Mouse (Mus musculus) megakaryocyte-erythroid progenitor cell, adult 5-6 weeks (primary cell): ENCODE results near the gene Igsf9. TPM values are rescaled to one million over a fixed set of nuclear protein-coding genes. Genes with fewer than 3 reads are reported as not detected.

Source experiments
- ATAC-seq: replicated peaks from 2 replicates; pipeline ENCODE4 v1.8.0; 2016; ENCODE audit warnings: mild to moderate bottlenecking, inconsistent platforms; ENCODE audit not compliant: severe bottlenecking, poor library complexity, low FRiP score, low TSS enrichment
- total RNA-seq, 2 experiments: library from RNA; stranded (forward) in 1 of 2; stranded (reverse) in 1 of 2; fragments of 200-1000, 215-1000 nt in 1 of 2; fragments of >200 nt in 1 of 2; fragmentation: Nextera tagmentation in 1 of 2; gene quantifications; 2 replicates each; pipeline ENCODE4 v1.2.3; 2014 to 2017

Igsf9 gene
- total RNA-seq, 2 experiments from 2014 or later, result 0.09 TPM; not detected in 1

- peak; percentile 63 for ATAC-seq
Measured at GRCm38 (mm10) chr1:172463387-172464333, 17.9 kb upstream of the Igsf9 start.

DNA sequence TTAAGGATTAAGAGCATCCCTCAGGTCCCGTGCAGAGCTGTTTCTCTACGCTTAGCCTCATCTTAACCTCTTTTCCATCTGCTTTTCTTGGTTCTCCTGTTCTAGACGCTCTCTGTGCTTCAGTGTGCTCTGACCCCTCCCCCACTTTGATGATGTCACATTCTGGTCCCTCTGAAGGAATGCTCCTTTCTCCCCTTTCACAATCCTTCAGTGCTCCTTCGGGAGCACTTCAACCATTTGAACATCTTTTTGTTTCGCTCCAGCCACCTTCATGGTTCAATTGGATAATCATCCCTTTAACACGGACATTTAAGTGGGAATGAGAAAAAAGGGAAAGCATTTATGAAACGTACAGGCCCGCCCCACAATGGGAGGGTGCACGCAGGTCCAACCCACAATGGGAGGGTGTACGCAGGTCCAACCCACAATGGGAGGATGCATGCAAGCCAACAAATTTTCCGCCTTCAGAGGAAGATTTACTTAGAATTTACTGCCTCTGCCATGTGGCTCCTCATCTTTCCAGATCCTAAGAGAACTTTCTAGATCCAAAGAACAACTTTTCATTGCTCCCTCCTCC, 13.2 kb upstream of the Igsf9 start:
- no peak for ATAC-seq

DNA sequence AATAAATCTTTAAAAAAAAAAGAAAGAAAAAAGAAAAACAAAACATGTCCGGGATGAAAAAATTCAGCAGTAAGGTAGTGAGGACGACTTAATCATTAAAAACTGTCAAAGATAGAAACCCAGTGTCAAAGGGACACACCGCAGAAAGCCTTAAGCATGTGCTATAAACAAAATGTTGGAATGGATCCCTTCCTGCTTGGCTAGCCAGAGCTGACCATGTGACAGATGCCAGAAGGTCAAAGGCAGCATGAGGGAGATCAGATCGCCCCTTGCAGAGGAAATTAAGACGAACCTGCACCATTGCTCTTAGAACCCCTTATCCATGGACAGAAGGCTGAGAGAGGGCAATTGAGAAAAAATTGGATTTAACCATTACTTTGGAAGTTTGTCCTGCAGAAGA, 12.2 kb upstream of the Igsf9 start:
- ATAC-seq, result no peak

DNA sequence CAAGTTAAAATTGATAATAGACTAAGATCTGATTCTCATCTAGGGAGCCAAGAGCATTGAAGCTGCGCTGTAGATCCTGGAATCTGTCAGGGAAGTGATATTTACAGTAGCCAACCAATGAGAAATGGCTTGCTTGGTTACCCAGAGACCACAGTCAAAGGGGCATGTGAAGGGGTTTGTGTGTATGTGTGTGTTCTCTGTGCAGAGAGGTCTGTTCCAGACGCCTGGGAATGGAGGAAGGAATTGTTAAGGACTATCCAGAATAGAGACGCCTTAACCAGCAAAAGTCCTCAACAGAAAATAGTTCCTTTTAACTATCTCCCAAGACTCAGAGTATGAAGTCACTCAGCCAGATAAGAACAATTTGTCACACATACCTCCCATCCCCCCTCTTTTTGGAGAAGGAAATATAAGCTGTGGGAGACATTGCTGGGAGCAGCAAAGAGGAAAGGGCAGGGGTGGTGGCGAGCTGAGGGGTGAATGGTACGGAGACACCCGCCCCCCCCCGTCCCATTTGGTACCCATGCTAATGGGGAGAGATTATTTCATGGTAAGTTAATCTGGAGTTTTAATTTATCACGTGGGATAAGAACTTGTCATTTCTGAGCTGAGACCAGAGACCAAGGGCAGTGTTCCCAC, 11.7 kb upstream of the Igsf9 start:
- ATAC-seq, result no peak

GRCm38 (mm10) chr1:172472909-172473308, 8.7 kb upstream of the Igsf9 start:
- no peak for ATAC-seq

- ATAC-seq, result no peak
Measured at GRCm38 (mm10) chr1:172474196-172474595, 7.4 kb upstream of the Igsf9 start.

DNA sequence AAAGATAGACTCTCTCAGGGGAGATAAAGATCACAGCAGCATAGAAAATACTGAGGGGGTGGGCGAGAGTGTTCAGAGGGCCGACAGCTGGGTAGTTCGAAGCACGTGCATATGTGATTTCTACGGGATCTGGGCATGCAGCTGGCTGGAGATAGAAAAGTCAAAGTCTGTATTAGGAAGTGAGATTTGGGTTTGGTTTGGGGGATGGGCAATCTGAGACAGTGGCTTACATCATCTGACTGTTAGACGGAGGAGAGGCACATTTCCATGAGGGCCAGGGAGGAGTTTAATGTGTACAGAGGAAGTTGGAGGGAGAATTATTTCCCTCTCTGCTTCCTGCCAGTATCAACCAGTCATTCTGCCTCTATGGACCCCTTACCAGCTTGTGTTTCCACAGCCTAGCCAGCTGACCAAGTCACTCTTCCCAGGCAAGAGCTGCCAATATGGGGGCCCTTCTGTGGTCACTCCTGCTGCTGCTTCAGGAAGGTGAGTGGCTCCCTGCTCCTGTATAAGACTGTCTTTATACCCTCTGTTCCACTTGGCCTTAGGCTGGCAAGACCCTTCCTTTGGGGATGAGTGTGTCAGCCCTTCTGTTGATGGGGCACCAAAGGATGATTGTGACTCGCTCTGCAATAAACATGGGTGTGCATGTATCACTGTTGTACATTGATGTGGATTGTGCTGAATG, 6.4 kb upstream of the Igsf9 start, which contains the start of gene Slamf9:
Gene Slamf9 (plus strand): TSS at position 305 of the 688 bp plus-strand sequence.
- peak; percentile 54 for ATAC-seq

DNA sequence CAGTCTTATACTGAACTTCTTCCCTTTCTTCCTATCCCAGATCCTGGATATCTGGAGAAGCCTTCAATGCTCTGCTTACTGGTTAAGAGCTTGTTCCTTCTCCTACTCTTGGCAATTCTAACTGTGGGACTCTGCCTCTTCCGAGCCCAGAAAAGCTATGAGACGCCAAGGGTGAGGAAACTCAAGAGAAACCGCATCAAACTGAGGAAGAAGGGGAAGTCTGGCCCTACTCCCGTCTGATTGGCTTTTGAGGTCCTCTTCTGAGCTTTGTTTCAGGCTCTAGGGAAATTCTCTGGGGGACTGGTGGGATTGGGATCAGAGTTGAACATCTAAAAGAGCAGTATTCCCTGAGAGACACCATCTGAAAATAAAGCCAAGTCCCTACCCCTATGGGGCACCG, 3.6 kb upstream of the Igsf9 start:
- no peak for ATAC-seq

GRCm38 (mm10) chr1:172480376-172480775, 1.2 kb upstream of the Igsf9 start:
- no peak for ATAC-seq

DNA sequence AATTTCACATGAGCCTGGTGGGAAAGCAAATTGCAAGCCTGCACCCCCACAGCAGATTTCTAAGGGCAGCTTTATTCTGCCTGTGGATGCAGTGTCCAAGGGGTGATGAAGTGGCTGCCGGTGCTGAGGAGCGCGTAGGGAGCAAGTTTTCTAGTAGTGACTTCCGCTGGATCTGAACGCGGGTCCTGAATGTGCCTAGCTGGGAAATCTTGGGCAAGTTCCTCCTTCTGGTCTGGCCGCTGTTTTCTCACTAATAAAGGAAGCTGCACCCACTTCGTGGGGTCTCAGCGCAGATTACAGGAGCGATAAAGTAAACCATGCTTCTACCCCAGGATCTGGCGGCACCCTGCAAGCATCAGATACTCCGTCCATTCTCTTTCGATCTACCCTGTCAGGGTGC, 477 bp upstream of the Igsf9 start:
- no peak for ATAC-seq

- ATAC-seq, result no peak
Measured at GRCm38 (mm10) chr1:172482518-172483360, 1.2 kb downstream of the Igsf9 start.

GRCm38 (mm10) chr1:172483361-172483660, 1.7 kb downstream of the Igsf9 start:
- no peak for ATAC-seq

- no peak for ATAC-seq
Measured at GRCm38 (mm10) chr1:172484236-172484635, 2.6 kb downstream of the Igsf9 start.

DNA sequence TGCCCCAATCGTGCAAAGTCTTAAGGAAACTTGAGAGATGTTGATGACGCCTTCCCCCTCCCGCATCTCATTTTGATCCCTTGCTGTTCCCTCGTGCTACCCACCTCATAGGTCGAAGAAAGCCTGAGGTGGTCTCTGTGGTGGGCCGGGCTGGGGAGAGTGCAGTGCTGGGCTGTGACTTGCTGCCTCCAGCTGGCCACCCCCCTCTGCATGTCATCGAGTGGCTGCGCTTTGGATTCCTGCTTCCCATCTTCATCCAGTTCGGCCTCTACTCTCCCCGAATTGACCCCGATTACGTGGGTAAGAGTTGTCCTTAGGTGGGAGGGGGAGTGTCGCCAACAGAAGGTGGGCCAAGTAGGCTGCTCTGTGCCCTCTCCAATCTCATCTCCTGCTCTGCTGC, 3.1 kb downstream of the Igsf9 start:
- ATAC-seq, result no peak

- no peak for ATAC-seq
Measured at GRCm38 (mm10) chr1:172485821-172486220, 4.2 kb downstream of the Igsf9 start.

DNA sequence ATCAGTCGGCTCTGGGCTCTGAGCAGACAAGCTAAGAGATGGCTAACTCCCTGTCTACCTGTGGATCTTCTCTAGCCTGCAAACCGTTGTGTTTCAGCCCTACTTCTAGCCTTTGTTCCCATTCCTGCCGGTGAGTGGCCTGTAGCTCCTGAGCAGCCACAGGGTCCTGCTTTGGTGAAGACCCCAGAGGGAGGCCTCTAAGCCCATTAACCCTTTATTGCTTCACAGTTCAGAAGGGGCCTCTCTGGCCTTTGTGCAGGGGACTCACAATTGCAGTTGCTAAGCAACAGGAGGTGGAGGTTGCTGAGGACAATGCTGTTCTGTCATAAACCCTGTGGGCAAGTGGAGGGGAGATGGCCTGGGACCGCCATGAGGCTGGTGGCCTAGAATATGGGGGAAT, 4.6 kb downstream of the Igsf9 start:
- ATAC-seq, result no peak

DNA sequence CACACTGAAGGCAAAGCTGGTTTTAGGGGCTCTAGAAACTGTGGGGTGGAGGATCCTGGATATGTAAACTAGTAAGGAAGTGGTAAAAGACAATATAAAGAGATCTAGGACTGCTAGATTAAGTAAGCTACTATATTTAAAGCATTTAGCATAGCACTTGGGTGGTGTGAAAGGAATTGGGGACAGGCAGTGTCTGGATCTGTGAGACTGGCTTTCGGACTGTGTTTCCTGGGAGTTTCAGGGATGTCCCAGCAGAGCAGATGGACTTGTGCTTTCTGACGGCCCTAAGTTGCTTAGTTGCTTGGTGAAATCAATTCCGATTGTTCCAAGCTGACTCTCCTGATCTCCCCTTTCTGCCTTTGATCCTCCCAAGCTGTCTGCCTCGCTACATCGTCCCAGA, 5.1 kb downstream of the Igsf9 start:
- ATAC-seq, result no peak

- no peak for ATAC-seq
Measured at GRCm38 (mm10) chr1:172487859-172488258, 6.3 kb downstream of the Igsf9 start.

DNA sequence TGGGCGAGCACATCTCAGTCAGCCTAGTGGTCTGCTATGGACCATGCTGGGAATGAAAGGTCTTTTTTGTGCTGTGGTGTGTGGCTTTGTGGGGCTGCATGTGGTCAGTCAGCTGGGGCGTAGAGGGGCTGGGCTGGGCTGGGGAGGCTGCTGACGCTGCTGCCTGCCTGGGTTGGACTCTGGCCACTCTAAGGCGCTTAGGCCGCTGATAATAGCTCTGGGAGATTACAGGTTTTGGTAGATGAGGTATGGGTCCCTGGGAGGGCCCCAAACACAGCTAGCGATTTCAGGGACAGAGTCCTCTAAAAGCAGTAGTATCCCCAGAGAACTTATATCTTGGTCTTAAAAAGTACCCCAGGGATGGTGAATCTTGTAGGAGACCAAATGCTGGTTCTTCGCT, 7.2 kb downstream of the Igsf9 start:
- no peak for ATAC-seq
